Mouse (Mus musculus) heart, postnatal 0 days (tissue): ENCODE measurements around the gene Il27.
"Not testable (repeated sequence)": the region's sequence is repeated elsewhere in the genome, so short reads cannot be mapped to it uniquely, and the experiment has no call there.

Experiments used
- CTCF ChIP-seq: IDR thresholded peaks from 2 replicates; pipeline ENCODE4 v1.5.1; 2016; ENCODE audit warnings: antibody characterized with exemption, control low read depth, low read depth
- EP300 ChIP-seq: IDR thresholded peaks from 2 replicates; pipeline ENCODE4 v1.6.1; 2016; ENCODE audit warnings: antibody characterized with exemption, low read depth

GRCm38 (mm10) chr7:126643244-126643617 lies 48.5 kb upstream of the Il27 start:
- TF ChIP-seq CTCF: peak; percentile 83
- TF ChIP-seq EP300: not testable (repeated sequence)
